Mouse (Mus musculus) G1E (cell line): ENCODE data around the gene Mgl2.

Experiments used
- CTCF ChIP-seq: IDR thresholded peaks from 2 replicates; pipeline ENCODE4 v1.5.1; 2012; ENCODE audit warnings: low read depth, low read length, inconsistent platforms, mixed read lengths
- GATA1 ChIP-seq: IDR thresholded peaks from 2 replicates; pipeline ENCODE4 v1.6.1; 2012; ENCODE audit warnings: borderline replicate concordance, low read length, inconsistent platforms, mixed read lengths
- POLR2AphosphoS5 ChIP-seq: IDR thresholded peaks from 2 replicates; pipeline ENCODE4 v1.6.1; 2012; ENCODE audit warnings: low read depth, low read length, inconsistent platforms; ENCODE audit not compliant: insufficient replicate concordance
- TAL1 ChIP-seq: conservative IDR thresholded peaks from 2 replicates; pipeline ENCODE4 v1.6.1; 2012; ENCODE audit warnings: low read depth, low read length, inconsistent platforms, mixed read lengths

- TF ChIP-seq POLR2AphosphoS5: no peak
- no peak for TF ChIP-seq CTCF
- TF ChIP-seq TAL1: no peak
- no peak for TF ChIP-seq GATA1
Observed at GRCm38 (mm10) chr11:70080803-70081590, 49.1 kb upstream of the Mgl2 start.
